Mouse (Mus musculus) liver, postnatal 0 days (tissue): Measurements from ENCODE around the gene Scd4. TPM values are rescaled to one million over a fixed set of nuclear protein-coding genes. Genes with fewer than 3 reads are reported as not detected.

Experiments used
- ATAC-seq: fragments of 200-750 bp; cut with Nextera tagmentation; 2 replicates; pipeline ENCODE4 v1.8.0; 2017; ENCODE audit warnings: mild to moderate bottlenecking, moderate library complexity
- DNase-seq: peaks from one replicate; pipeline ENCODE4 v3.0.0-alpha.2; 2016
- H3K27ac ChIP-seq: fragments of 300-500 bp; sonication (generic); 2 replicates; pipeline ENCODE4 v1.5.1; 2014; ENCODE audit warnings: antibody characterized with exemption, moderate library complexity, mild to moderate bottlenecking, low read depth
- H3K27me3 ChIP-seq: fragments of 300-500 bp; sonication (generic); 2 replicates; pipeline ENCODE4 v1.6.1; 2014; ENCODE audit warnings: low read length, control low read depth, mixed read lengths; ENCODE audit not compliant: insufficient read depth
- H3K36me3 ChIP-seq: fragments of 300-500 bp; sonication (generic); replicated peaks from 2 replicates; pipeline ENCODE4 v1.6.1; 2014; ENCODE audit warnings: mild to moderate bottlenecking, control low read depth, low read length, moderate library complexity, mixed read lengths; ENCODE audit not compliant: insufficient read depth
- H3K4me1 ChIP-seq: fragments of 300-500 bp; sonication (generic); 2 replicates; pipeline ENCODE4 v1.6.1; 2014; ENCODE audit warnings: antibody characterized with exemption, mild to moderate bottlenecking, control low read depth; ENCODE audit not compliant: insufficient read depth
- H3K4me2 ChIP-seq: fragments of 300-500 bp; sonication (generic); 2 replicates; pipeline ENCODE4 v1.6.1; 2014; ENCODE audit warnings: low read depth, mild to moderate bottlenecking, low read length, moderate library complexity, mixed read lengths
- H3K4me3 ChIP-seq: fragments of 300-500 bp; sonication (generic); 2 replicates; pipeline ENCODE4 v1.5.1; 2014; ENCODE audit warnings: low read depth, low read length
- H3K9ac ChIP-seq: fragments of 300-500 bp; sonication (generic); replicated peaks from 2 replicates; pipeline ENCODE4 v1.6.1; 2014; ENCODE audit warnings: mild to moderate bottlenecking, moderate library complexity
- H3K9me3 ChIP-seq: fragments of 300-500 bp; sonication (generic); 2 replicates; pipeline ENCODE4 v1.6.1; 2016; ENCODE audit warnings: mild to moderate bottlenecking, control low read depth, low read length, mixed read lengths
- CTCF ChIP-seq: sonication (generic); IDR thresholded peaks from 2 replicates; pipeline ENCODE4 v1.5.1; 2016; ENCODE audit warnings: antibody characterized with exemption, low read depth
- EP300 ChIP-seq: IDR thresholded peaks from 2 replicates; pipeline ENCODE4 v1.6.1; 2016; ENCODE audit warnings: antibody characterized with exemption, low read depth, mild to moderate bottlenecking
- WGBS: fragments of 180-500 bp; shearing (Covaris S2); extraction: QIAGEN DNeasy Blood & Tissue Kit; methylation state at CpG from one replicate; pipeline ENCODE4 v1.1.7; 2014; ENCODE audit not compliant: insufficient replicate concordance; 5-methylcytosine and 5-hydroxymethylcytosine counted together
- polyA plus RNA-seq: library from polyadenylated mRNA; unstranded; fragments of >200 nt; fragmentation: Nextera tagmentation; extraction: Ambion mirVana; gene quantifications from 2 replicates; pipeline ENCODE4 v1.2.1, GENCODE M21; 2015

The Scd4 gene
- polyA plus RNA-seq, 1 experiment from 2014 or later, result not detected

DNA sequence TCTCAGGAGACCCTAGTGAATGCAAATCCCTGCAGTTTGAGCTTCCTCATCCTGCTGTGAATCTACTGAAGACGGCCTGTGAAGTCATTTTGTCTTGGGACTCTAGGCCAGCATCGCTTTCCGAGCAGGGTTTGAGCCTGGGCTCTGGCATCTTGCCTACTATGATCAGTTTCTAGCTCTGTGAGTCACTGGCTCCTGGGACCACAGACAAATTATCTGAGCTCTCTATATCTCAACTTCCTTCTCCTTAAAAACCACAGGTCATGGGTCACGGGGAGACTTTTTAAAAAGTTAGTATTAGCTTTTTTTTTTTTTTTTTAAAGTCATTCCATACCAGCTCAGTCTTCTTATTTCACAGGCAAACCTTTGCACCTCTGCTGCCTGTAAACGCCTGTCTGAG is 981 bp upstream of the Scd4 start:
- TF ChIP-seq EP300, result no peak
- TF ChIP-seq CTCF, result no peak
- H3K4me3 ChIP-seq, result no peak overlapping the region
- no peak overlapping the region for H3K27ac ChIP-seq
- 0 out of 2 replicates have a peak, but pooled peaks cover 2% of the 10 kb centered on the region for H3K36me3 ChIP-seq
- H3K4me2 ChIP-seq, result no peak overlapping the region
- no peak for ATAC-seq
- 53% methylated on average over 5 of the region's 5 CpGs for WGBS
- no peaks in the 10 kb centered on the region for H3K4me1 ChIP-seq
- DNase-seq, result no peak
- H3K27me3 ChIP-seq, result peaks cover 2% of the 10 kb centered on the region; the same call in 1 of the 2 replicates
- H3K9me3 ChIP-seq, result no peaks in the 10 kb centered on the region
- H3K9ac ChIP-seq, result no peak overlapping the region

DNA sequence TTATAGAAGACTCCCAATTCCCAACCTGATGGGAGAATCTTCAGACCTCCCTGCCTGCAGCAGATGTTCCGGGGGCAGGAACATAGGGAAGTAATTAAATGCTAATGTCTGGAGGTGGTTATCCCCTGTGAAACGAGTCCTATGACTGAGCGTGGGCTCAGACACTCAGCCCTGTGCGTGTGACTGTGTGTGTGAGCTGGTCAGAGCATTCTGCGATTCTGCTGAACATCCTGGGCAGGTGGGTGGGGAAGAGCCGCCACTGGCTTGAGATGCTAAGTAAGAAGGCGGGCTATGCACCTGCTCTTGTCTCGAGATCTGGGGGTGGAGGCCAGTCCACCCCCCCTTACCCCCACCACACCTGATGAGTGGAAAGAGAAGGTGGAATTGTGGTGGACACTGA is 566 bp upstream of the Scd4 start:
- Histone ChIP-seq H3K9me3 (no peaks in the 10 kb centered on the region), H3K4me1 (no peaks in the 10 kb centered on the region), H3K9ac (no peak overlapping the region), H3K27me3 (peaks cover 2% of the 10 kb centered on the region; the same call in 1 of the 2 replicates), H3K36me3 (0 out of 2 replicates have a peak, but pooled peaks cover 2% of the 10 kb centered on the region), H3K4me2 (no peak overlapping the region), H3K4me3 (no peak overlapping the region), H3K27ac (no peak overlapping the region)
- TF ChIP-seq EP300, result no peak
- no peak for TF ChIP-seq CTCF
- no peak for ATAC-seq
- 64% methylated on average over 8 of the region's 8 CpGs for WGBS
- DNase-seq, result no peak

DNA sequence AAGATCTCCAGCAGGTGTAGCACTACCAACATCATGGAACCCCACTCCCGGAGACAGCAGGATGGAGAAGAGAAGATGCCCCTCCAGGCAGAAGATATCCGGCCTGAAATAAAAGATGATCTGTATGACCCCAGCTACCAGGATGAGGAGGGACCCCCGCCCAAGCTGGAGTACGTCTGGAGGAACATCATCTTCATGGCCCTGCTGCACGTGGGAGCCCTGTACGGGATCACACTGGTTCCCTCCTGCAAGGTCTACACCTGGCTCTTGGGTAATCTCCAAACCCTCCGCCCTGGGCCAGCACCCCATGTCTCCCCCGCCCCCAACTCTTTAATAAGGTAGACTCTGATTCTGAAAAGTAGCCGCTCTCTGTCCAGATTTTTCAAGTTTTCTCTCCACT is 1.1 kb downstream of the Scd4 start:
- DNase-seq, result no peak
- no peaks in the 10 kb centered on the region for H3K4me1 ChIP-seq
- H3K4me2 ChIP-seq, result no peak overlapping the region
- ATAC-seq, result no peak
- H3K27me3 ChIP-seq, result peaks cover 2% of the 10 kb centered on the region; the same call in 1 of the 2 replicates
- H3K36me3 ChIP-seq, result 0 out of 2 replicates have a peak, but pooled peaks cover 2% of the 10 kb centered on the region
- no peak overlapping the region for H3K27ac ChIP-seq
- H3K4me3 ChIP-seq, result no peak overlapping the region
- H3K9ac ChIP-seq, result no peak overlapping the region
- no peaks in the 10 kb centered on the region for H3K9me3 ChIP-seq
- 80% methylated on average over 9 of the region's 9 CpGs for WGBS
- TF ChIP-seq CTCF, result no peak
- no peak for TF ChIP-seq EP300

DNA sequence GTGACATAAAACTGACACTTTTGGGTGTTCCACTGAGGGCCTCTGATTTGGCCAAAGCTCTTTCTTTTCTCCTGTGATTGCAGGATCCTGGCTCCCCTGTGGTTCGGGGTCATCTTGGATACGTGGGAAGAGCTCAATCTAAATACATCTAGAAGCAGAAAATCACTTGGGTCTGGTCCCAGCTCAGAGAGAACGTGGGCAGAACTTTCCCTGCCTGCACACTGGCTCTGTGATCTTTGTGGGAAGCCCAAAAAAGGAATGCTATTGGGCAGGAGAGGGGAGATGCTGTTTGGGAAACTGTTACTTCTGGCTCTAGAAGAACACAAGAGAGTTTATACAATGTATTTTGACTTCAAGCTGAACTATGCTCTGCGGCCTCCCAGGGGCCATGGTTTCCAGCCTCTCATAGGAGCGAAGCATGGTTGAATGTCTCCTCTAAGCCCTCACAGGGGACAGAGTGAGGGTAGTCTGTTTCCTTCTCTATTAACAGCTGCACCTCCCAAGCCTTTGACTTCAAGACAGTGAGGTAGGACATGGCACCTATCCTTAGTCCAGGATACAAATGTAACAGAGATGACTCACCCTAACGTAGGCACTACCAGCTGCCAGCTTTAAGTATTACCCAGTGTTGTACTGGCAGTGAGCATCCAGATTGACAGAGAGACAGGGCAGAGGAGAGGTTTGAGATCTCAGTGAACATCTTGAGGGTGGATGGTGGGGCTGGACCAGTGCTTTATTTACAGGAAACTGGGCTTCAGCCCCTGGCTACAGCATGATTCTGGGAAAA is 3.2 kb downstream of the Scd4 start:
- no peaks in the 10 kb centered on the region for H3K4me1 ChIP-seq
- WGBS, result 77% methylated on average over 6 of the region's 6 CpGs
- H3K27ac ChIP-seq, result no peak overlapping the region
- no peak overlapping the region for H3K4me3 ChIP-seq
- TF ChIP-seq CTCF, result no peak
- TF ChIP-seq EP300, result no peak
- H3K9ac ChIP-seq, result no peak overlapping the region
- H3K9me3 ChIP-seq, result no peaks in the 10 kb centered on the region
- no peaks in the 10 kb centered on the region for H3K36me3 ChIP-seq
- peaks cover 2% of the 10 kb centered on the region; the same call in 1 of the 2 replicates for H3K27me3 ChIP-seq
- ATAC-seq (no peak), DNase-seq (no peak)
- no peak overlapping the region for H3K4me2 ChIP-seq

DNA sequence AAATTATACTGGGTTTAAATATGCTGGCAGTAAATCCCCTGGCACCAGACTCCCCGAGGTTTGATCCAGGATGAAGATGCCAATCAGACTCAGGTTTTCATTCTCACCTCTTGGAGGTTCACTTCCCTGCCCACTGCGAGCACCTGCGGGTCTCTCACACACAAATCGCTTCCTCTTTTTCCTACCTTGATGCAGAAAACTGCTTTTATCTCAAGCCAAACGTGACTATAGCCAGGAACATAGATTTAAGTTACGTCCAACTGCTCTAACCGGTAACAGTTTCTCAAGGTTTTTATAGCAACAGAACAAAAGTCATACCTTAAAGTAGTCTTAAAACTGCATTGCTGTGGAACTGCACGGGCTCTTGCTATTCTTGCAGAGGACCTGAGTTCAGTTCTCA is 16.8 kb downstream of the Scd4 start:
- DNase-seq (no peak), ATAC-seq (no peak)
- Histone ChIP-seq H3K27ac (no peak overlapping the region), H3K36me3 (no peaks in the 10 kb centered on the region), H3K9ac (no peak overlapping the region), H3K4me1 (no peaks in the 10 kb centered on the region), H3K4me2 (no peak overlapping the region), H3K9me3 (peaks cover 3% of the 10 kb centered on the region; the same call in 1 of the 2 replicates), H3K4me3 (no peak overlapping the region), H3K27me3 (no peaks in the 10 kb centered on the region)
- WGBS, result 78% methylated on average over 8 of the region's 8 CpGs
- TF ChIP-seq EP300 (no peak), CTCF (no peak)

DNA sequence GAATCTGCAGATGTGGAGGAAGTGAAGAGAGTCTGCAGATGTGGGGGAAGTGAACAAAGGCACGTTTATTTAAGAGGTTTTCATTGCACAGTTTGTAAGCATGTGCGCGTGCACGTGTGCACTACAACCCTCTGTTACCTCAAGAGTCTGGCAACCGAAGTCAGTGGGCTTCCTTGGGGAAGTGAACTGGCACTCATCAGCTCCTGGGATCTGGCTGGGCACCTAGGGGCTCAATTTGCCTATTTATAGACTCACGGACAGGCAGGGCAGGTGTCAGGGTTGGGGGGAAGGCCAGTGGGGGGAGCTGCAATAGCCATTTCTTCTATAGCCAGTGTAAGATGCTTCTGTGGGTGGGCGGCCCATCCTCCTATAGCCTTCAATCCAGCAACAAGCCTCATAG is 18.9 kb downstream of the Scd4 start:
- Histone ChIP-seq H3K4me1 (no peaks in the 10 kb centered on the region), H3K9me3 (peaks cover 3% of the 10 kb centered on the region; the same call in 1 of the 2 replicates), H3K4me3 (no peak overlapping the region), H3K27ac (no peak overlapping the region), H3K36me3 (no peaks in the 10 kb centered on the region), H3K9ac (no peak overlapping the region), H3K27me3 (no peaks in the 10 kb centered on the region), H3K4me2 (no peak overlapping the region)
- no peak for DNase-seq
- no peak for TF ChIP-seq EP300
- TF ChIP-seq CTCF, result no peak
- 77% methylated on average over 7 of the region's 7 CpGs for WGBS
- no peak for ATAC-seq
